Mouse (Mus musculus) adrenal gland, postnatal 4 days (tissue): ENCODE measurements around the gene Tmem240. TPM values are rescaled to one million over a fixed set of nuclear protein-coding genes. Genes with fewer than 3 reads are reported as not detected.
"Not testable (repeated sequence)": the region's sequence is repeated elsewhere in the genome, so short reads cannot be mapped to it uniquely, and the experiment has no call there.

Source experiments
- DNase-seq, 2 experiments: peaks; one replicate each; pipeline ENCODE4 v3.0.0; 2021 to 2022; ENCODE audit warnings: low spot score in 2 of 2, mixed read lengths in 2 of 2
- long read RNA-seq, 2 experiments: library from polyadenylated mRNA; stranded (forward); transcript quantifications; one replicate each; pipeline ENCODE4 v2.0.0; 2021
- total RNA-seq, 2 experiments: library from RNA; stranded (reverse); gene quantifications; 2 replicates each; pipeline ENCODE4 v1.2.3; 2021

The Tmem240 gene
- 1 to 10 TPM; 1.5 to 2.2 TPM for total RNA-seq
- long read RNA-seq, experiment 1, full-length matches to known transcripts = 4 of 6 reads
- long read RNA-seq, experiment 1, partial matches to known transcripts = 0 of 6 reads
- long read RNA-seq, experiment 1, other reads (novel, unspliced or antisense) = 2 of 6 reads
- long read RNA-seq, experiment 2, full-length matches to known transcripts = 7 of 8 reads
- long read RNA-seq, experiment 2, partial matches to known transcripts = 0 of 8 reads
- long read RNA-seq, experiment 2, other reads (novel, unspliced or antisense) = 1 of 8 reads

DNA sequence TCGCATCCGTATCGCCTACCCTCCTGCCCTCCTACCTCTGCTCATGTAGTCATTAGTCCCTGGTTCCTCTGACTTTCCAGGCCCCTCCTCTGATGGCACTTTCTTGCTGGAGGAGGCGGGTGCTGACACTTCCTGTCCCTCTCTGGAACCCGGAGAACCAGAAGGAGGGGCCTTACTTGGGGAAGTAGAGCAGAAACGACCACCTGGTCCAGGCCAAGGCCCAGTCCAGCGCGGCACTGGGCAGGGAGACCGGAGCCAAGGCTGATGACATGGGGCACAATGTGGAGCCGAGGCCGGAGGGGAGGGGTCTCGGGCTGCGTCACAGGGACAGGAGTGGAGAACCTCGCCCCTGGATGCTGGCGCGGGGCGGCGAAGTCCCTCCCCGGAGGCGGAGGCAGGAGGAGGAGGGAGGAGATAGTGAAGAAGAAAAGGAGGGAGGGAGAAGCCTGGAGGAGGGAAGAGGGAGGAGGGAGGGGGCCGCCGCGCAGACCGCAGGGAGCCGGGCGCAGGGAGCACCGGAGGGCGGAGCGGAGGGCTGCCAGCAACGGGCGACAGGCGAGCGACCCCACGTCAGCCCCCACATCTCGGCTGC lies at the start of gene Tmem240:
Gene Tmem240 (plus strand): TSS at position 451 of the 592 bp plus-strand sequence.
- peak; percentile 73 to 82 for DNase-seq

DNA sequence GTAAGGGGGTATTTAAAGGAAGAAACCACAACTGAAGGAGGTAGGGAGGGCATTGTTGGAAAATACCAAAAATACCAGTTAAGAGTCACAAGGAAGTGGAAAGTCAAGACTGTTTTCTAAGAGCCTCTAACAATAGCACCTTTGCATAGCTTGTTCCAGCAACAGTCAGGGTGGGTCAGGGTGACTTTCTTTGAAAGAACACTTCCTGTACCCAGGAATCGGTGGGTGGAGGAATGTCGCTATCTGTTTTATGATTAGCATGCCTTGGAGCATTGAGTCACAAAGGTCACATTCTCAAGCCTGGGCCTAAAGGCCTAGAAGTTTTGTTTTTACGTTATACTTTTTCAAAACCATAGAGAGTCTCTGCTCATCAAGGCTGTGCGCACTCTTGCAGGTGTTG lies 46.8 kb upstream of the Tmem240 start:
- not testable (repeated sequence) for DNase-seq

DNA sequence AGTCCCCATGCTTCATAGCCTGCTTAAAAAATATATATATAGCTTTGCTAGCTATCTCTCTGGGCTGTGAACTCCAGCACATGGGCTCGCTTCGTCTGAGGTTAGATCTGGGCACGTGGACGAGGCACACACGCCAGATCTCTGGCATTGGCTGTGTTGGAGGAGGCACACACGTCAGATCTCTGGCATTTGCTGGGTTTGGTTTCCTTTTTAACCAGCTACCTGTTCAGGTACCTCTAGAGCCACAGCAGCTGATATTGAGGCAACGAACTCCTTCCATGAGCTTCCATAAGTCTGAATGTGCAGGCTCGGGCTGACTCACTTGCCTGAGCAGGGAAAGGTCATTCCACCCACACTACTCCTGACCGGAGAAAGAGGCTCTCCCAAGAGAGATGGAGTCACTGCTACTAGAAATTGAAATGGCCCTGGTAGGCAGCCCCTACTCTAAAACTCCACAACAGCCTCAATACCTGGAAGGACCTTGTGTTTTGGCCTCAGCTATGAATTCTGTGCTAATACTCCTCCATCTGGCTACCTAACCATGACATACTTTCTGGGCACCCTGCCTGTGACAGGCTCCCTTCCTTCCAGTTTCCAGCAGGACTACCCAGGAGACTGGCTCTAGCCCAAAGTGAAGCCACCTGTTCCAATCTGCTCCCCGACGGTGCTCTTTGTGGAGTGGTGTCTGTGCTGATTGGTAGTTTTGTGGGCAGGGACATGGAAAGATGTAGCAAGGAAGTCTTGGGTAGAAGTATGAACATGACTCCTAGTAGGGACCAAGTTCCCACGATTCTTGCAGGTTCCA lies 43.8 kb upstream of the Tmem240 start:
- DNase-seq = no peak

DNA sequence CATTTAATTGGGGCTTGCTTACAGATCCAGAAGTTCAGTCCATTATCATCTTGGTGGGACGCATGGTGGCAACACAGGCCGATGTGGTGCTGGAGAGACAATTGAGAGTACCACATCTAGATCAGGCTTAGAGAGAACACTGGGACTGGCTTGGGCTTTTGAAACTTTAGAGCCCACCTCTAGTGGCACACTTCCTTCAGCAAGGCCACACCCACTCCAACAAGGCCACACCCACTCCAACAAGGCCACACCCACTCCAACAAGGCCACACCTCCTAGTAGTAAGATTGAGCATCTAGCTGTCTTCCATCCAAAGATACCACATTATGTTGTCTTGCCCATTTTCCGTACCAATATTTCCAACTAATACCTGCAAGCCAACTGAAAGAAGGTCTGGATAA lies 42.2 kb upstream of the Tmem240 start:
- no peak for DNase-seq

DNA sequence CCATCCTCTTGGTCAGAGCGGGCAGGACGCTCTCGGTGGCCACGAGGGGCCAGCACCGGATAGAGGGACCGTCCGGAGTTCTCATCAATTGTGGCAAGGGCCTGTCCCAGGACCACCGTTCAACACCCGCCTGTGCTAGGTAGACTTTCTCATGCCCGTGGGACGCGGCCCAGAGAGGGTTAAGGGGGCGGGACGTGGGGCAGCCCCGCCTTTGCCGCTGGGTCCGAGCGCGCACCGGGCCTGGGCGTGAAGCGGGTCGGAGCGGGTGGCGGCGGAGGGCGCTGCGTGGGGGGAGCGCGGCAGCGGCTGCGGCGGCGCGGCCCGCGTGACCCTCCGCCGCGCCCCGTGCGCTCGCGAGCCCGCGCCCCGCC lies 40.5 kb upstream of the Tmem240 start, which contains the start of gene Fndc10:
Gene Fndc10 (plus strand): TSS at position 232 of the 371 bp plus-strand sequence.
- peak; percentile 27 to 44 for DNase-seq

DNA sequence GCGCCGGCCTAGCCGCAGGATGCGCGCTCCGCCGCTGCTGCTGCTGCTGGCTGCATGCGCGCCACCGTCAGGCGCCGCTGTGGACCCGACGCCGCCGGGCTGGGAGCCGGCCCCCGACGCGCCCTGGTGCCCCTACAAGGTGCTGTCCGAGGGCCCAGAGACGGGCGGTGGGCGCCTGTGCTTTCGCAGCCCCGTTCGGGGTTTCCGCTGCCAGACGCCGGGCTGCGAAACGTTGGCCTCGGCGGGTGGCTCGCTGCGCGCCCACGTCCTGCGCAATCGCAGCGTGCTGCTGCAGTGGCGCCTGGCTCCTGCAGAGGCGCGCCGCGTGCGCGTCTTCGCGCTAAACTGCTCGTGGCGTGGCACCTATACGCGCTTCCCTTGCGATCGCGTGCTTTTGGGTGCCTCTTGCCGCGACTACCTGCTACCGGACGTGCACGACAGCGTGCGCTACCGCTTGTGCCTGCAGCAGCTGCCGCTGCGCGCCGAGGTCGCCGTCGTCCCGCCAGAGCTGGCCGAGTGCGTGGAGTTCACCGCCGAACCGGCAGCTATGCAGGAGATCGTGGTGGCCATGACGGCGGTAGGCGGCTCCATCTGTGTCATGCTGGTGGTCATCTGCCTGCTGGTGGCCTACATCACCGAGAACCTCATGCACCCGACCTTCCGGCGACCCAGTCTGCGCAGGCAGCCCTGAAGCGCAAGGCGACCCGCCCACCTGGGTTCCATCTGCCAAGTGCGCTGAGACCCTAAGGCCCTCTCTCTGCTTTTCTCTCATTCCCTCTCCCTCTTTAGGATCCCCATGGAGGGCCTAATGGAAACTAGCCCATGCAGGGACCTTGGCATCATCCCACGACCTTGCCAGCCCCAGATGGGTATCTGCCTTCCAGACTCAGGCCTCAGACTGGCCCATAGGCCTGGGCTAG lies 39.9 kb upstream of the Tmem240 start:
- DNase-seq = peak; percentile 23 to 31

DNA sequence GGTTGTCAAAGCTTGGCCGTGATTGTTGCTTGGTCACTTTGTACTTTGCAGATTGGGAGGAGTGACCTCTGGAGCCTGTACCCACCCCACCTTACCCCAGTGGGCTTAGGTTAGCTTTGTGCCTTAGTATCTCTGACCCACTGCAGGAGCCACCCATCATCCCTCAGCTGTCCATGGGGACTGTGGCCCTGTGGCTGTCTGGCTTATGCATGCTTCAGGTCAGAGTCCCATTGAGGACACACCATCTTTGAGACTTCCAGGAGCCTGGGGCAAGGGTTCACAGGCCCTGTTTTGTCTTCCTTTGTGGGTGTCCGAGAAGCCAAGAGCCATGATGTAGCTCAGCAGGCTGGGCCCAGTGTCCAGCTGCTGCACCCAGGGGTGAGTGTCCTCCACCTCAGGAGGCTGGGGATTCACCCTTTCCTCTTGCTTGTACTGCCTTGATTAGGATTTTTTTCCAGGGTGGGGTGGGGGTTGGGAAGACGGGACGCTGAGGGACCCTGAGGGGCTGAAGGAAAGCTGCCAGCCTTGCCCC lies 39.0 kb upstream of the Tmem240 start:
- no peak for DNase-seq

DNA sequence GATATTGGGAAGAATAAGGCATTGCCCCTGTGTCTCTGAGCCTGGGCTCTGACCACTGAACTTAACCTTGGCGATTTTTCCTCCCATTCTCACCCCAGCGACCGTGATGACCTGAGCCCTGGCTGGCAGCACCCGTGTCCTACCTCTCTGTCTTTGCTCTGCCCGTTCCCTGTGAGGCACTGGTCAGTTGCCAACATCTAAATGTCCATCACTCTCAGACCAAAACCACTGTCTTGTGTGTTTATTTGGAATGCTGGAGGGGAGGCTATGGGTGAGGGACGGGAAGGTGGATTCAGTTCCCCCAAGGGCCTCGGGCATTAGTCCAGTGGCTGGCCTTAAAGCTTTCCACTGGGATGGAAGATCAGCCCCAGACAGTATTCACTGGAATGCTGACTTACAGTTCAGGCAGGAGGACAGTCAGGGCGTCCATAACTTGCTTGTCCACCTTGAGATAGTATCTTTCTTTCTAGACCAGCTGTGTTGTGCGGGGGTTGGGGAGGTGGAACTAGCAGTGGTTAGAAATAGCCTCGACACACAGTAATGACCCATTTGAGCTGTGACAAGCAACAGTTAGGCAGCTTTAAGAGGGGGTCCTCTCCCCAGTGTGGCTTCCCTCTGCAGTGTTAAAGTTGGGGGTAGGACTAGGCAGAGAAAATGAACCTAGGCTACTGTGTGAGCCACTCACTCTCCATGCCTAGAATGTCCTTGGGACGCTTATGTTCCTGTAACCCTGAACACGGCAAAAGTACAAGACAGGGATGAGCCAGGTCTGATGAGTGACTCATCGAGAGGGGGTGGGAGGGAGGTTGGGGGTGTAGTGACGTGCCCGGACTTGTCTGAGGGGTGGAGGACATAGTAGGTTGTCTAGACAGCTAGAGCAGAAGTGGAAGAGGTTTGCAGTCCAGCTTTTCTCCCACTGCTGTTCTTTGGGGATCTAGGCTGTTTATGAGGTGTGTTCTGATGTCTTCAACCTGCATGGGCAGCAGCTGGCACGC lies 38.0 kb upstream of the Tmem240 start:
- DNase-seq = peak in 1 of 2 experiments; percentile 24

DNA sequence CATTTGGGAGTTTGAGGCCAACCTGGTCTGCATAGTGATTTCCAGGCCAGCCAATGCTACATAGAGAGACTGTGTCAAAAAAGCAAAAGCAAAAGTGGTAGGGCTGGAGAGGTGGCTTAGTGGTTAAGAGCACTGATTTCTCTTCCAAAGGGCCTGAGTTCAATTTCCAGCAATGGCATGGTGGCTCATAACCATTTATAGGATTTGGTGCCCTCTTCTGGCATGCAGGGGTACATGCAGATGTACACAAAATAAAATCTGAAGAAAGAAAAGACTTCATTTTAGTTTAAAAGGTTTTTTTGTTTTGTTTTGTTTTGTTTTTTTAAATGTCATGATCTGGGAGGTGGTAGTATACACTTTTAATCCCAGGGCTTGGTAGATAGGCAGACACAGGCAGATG lies 34.2 kb upstream of the Tmem240 start:
- no peak for DNase-seq

DNA sequence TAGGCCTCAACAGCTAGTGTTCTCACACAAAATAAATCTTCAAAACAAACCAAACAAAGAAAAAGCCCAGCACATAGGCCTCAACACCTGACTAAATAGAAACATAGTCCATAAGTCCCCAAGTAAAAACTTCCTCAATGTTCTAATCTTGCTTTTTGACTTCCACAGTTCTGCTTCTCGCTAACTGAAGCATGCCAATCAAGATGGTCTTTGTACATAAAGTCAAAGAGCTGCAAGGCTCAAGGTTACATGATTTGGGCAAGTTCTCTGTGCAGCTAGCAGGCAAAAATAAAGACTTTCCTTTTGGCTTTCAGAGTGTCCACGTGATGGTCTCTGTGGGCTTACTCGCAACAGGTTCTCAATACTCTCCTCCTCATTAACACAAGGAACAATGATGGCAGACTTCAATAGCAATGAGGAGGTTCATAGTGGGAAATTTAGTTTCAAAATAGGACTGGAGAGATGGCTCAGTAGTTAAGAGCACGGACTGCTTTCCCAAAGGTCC lies 31.1 kb upstream of the Tmem240 start:
- no peak for DNase-seq

DNA sequence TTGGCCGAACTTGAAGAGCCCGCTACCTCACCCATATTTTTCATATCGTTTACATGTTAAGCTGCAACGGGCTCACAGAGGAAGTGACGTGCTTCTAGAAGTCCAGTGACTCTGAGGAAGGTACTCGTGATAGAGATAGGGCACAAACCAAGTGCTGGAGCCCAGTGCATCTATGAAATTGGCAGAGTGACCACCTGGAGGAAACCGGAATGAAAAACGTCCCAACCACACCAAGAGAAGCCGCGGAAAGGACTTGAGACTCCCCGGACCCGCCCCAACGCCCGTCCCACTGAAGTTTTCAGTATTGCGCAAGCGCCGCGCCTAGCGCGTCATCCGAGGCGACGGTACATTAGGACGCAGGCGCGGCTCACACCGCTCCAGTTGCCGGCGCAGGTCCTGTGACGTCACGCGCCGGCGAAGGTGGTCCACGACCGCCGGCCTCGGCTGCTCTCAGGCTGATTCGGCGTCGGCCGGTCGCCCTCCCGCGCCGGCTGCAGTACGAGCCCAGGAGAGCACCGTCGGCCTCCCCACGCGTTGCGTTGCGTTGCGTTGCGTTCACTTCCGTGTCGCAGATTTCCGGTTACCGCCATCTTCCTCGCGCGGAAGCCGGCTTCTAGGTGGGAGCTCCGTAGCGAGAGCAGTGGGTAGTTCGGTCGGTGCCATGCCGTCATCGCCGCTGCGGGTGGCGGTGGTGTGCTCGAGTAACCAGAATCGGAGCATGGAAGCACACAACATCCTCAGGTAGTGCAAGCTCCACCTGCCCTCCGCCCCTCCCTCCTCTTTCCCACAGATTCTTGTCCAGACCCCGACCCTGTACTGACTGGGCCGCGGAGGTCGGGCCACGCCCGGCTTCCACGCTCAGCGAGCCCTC lies 29.6 kb upstream of the Tmem240 start, which contains the start of gene Ssu72:
Gene Ssu72 (plus strand): TSS at position 80 of the 871 bp plus-strand sequence.
- DNase-seq = peak; percentile 83 to 89

DNA sequence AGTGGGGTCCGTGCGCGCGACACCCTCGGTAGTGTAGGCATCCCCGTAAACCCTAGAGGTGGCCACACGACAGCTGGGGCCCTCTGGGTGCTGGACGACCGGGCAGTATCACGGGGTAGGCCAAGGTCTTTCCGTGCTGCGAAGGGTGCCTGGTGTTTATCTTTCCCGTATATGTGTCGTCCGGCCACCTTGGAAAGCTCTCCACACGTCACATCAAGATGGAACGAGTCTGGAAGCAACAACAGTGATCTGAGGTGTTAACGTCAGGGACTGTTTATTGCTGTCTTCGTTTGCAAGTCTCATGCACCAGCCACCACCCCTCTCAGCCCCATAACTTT lies 29.0 kb upstream of the Tmem240 start:
- DNase-seq = no peak

DNA sequence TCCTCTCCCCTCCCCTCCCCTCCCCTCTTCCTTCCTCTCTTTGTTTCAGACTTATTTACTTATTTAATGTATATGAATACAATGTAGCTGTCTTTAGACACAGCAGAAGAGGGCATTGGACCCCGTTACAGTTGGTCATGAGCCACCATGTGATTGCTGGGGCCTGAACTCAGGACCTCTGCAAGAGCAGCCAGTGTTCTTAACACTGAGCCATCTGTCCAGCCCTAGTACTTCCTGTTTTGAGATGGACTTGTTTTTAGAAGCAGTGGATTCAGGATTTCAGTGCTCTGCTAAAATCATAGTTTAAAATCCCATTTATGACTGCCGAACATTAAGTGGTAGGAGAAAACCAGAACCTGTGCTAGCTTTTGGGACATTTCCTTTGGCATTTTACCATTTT lies 26.0 kb upstream of the Tmem240 start:
- DNase-seq = no peak

DNA sequence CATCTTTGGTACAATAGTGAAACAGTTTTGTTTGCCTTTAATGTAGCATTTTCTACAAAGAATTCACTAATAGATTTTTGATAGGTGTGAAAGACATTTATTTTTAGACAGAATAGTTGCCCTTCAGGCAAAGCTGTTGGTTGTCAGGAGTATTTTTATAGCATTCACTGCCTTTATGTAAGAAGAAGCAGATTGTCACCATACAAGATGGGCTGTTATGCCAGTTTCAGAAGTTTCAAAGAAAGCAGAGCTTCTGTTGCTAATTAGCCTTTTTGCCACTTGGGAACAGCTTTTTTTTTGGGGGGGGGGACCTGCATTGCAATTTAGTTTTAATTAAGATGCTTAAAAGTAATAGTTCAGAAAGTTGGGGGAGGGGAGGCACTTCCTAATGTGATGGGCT lies 25.6 kb upstream of the Tmem240 start:
- no peak for DNase-seq

DNA sequence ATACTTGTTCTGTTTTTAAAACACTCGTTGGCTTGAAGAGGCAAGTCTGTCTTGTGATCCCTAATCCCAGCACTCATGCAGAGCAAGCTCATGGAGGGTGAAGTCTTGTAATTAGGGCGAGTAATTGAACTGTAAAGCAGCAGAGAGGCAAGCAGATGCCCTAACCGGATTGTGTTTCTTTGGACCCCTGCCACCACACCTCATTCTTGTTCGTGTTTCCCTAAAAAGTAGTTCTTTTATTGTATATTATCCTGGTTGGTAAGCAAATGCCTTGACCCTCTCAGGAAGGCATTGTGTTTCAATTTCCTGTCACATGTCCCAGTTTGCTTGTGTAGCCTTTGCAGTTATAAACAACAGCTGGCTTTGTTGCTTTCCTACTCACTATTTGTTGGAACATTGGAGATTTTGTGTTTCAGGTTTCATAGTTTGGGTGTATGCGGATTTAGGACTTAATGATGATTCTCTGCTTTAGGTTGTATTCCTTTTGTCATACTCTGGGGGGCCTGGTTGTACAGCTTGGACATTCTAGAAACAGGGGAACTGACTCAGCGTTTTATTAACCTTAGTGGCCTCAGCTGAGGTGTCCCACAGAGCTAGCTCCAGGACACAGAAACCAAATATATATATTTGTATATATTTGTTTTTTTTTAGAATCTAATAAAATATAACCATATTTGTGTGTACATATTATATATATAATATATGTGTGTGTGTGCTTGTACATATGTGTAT lies 23.9 kb upstream of the Tmem240 start:
- DNase-seq = no peak

DNA sequence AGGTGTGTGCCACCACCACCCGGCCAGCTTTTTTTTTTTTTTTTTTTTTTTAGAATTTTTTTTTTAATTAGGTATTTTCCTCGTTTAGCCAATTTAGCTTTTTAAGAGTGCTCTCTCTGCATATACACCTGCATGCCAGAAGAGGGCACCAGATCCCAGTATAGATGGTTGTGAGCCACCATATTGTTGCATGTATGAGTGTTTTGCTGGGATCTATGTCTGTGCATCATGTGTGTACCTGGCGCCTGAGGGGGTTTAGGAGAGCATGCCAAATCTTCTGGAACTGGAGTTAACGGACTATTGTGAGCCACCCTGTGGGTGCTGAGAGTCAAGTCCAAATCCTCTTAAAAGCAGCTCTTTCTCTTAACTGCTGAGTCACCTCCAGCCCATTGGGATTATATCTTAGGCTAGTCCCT lies 12.9 kb upstream of the Tmem240 start:
- DNase-seq = no peak

DNA sequence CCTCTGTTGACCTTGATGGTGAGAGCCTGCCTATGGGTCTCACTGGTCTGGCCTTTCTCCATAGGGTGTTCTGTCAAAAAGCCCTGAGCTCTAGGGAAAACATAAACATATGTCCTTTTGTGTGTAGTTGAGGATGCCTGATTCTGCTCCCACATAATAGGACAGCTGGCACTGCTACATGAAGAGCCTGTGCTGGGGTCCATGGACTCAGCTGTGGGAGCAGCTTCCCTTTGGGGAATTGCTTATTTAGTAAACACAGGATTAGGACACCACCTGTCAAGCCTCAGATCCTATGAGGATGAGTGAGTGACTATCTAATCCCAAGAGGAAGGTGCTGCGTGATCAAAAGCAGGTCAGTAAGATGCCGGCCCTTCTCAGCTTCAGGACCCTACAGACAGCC lies 6.6 kb upstream of the Tmem240 start:
- DNase-seq = no peak

DNA sequence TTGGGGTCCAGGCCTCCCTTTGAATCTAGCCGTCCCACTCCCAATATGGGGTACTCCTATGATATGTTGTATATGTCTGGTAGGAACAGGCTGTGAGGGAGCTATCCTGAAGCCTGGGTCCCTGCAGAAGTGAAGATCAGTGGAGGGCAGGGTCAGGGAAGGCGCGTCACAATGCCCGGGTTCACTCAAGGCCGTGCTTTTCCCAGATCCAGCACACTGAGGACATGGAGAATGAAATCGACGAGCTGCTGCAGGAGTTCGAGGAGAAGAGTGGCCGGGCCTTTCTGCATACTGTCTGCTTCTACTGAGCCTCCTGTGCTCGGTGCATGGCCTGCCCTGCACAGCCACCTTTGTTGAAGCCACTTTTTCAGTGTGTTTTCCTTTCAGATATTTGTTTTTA lies 1.3 kb upstream of the Tmem240 start:
- DNase-seq = no peak
